Mouse (Mus musculus) CH12.LX (cell line): Measurements from ENCODE around the gene Ttll5. TPM values are rescaled to one million over a fixed set of nuclear protein-coding genes. Genes with fewer than 3 reads are reported as not detected.

Source experiments
- DNase-seq: peaks from one replicate; pipeline ENCODE4 v3.0.0-alpha.2; 2013; ENCODE audit errors: extremely low read depth
- H3K27ac ChIP-seq: 2 replicates; pipeline ENCODE4 v1.5.1; 2012; ENCODE audit warnings: low read depth, mild to moderate bottlenecking, control low read depth, moderate library complexity; ENCODE audit not compliant: insufficient read depth
- H3K27me3 ChIP-seq: replicated peaks from 2 replicates; pipeline ENCODE3; 2012; ENCODE audit warnings: inconsistent platforms
- H3K36me3 ChIP-seq, 2 experiments: replicated peaks in 1 of 2; 2 replicates each; pipeline versions ENCODE3 to v1.6.1; 2012; ENCODE audit warnings: inconsistent platforms in 1 of 2, low read length in 1 of 2, mild to moderate bottlenecking in 1 of 2, mixed read lengths in 1 of 2, moderate library complexity in 1 of 2; ENCODE audit not compliant: control insufficient read depth in 1 of 2, insufficient read depth in 1 of 2
- H3K4me1 ChIP-seq, 2 experiments: 2 replicates each; pipeline ENCODE4 v1.6.1; 2012; ENCODE audit warnings: inconsistent platforms in 1 of 2, moderate library complexity in 1 of 2; ENCODE audit not compliant: insufficient read depth in 2 of 2, control insufficient read depth in 1 of 2
- H3K4me2 ChIP-seq: 2 replicates; pipeline ENCODE4 v1.6.1; 2012; ENCODE audit warnings: low read depth, mild to moderate bottlenecking, control low read depth; ENCODE audit not compliant: poor library complexity, insufficient read depth, severe bottlenecking
- H3K4me3 ChIP-seq, 3 experiments: fragments of 150-350 bp in 1 of 3; sonication (generic) in 1 of 3; replicated peaks in 1 of 3; 2 replicates each; pipeline versions ENCODE3 to v1.5.1; 2011 to 2012; ENCODE audit warnings: low read depth in 2 of 3, low read length in 2 of 3, mild to moderate bottlenecking in 2 of 3, moderate library complexity in 2 of 3, control low read depth in 1 of 3, improper control_type of control experiment in 1 of 3, inconsistent platforms in 1 of 3, mixed read lengths in 1 of 3; ENCODE audit not compliant: poor library complexity in 1 of 3
- H3K79me2 ChIP-seq: replicated peaks from 2 replicates; pipeline ENCODE4 v1.6.1; 2012; ENCODE audit warnings: mild to moderate bottlenecking, moderate library complexity; ENCODE audit not compliant: control insufficient read depth, poor library complexity, insufficient read depth, severe bottlenecking; ENCODE audit errors: extremely low read depth
- H3K9ac ChIP-seq: 2 replicates; pipeline ENCODE4 v1.6.1; 2012; ENCODE audit warnings: low read depth, mild to moderate bottlenecking, control low read depth, moderate library complexity; ENCODE audit not compliant: insufficient read depth
- H3K9me3 ChIP-seq: replicated peaks from 2 replicates; pipeline ENCODE3; 2012; ENCODE audit warnings: low read length, inconsistent platforms, mixed read lengths
- CHD1 ChIP-seq: IDR thresholded peaks from 2 replicates; pipeline ENCODE4 v1.6.1; 2012; ENCODE audit warnings: low read depth, low read length, improper control_type of control experiment, inconsistent platforms
- CHD2 ChIP-seq: IDR thresholded peaks from 2 replicates; pipeline ENCODE4 v1.6.1; 2011; ENCODE audit warnings: low read length, improper control_type of control experiment
- ELF1 ChIP-seq: IDR thresholded peaks from 2 replicates; pipeline ENCODE4 v1.6.1; 2014; ENCODE audit warnings: low read depth, mild to moderate bottlenecking, inconsistent platforms, low read length, improper control_type of control experiment
- EP300 ChIP-seq: IDR thresholded peaks from 2 replicates; pipeline ENCODE4 v1.6.1; 2011; ENCODE audit warnings: low read length, improper control_type of control experiment
- GABPA ChIP-seq: IDR thresholded peaks from 2 replicates; pipeline ENCODE4 v1.6.1; 2012; ENCODE audit warnings: low read depth, low read length, improper control_type of control experiment, inconsistent platforms; ENCODE audit not compliant: insufficient replicate concordance
- JUND ChIP-seq: conservative IDR thresholded peaks from 2 replicates; pipeline ENCODE4 v1.6.1; 2011; ENCODE audit warnings: low read depth, low read length, improper control_type of control experiment
- MAFK ChIP-seq: IDR thresholded peaks from 2 replicates; pipeline ENCODE4 v1.6.1; 2011; ENCODE audit warnings: low read length, improper control_type of control experiment; ENCODE audit not compliant: insufficient replicate concordance
- MAX ChIP-seq: IDR thresholded peaks from 2 replicates; pipeline ENCODE4 v1.6.1; 2011; ENCODE audit warnings: low read length, improper control_type of control experiment
- MEF2A ChIP-seq: IDR thresholded peaks from 2 replicates; pipeline ENCODE4 v1.6.1; 2014; ENCODE audit warnings: low read depth, mild to moderate bottlenecking, inconsistent platforms, low read length, improper control_type of control experiment, borderline replicate concordance
- POLR2A ChIP-seq: IDR thresholded peaks from 2 replicates; pipeline ENCODE4 v1.6.1; 2011; ENCODE audit warnings: low read depth, mild to moderate bottlenecking, improper control_type of control experiment, low read length
- RCOR1 ChIP-seq: conservative IDR thresholded peaks from 2 replicates; pipeline ENCODE4 v1.6.1; 2012; ENCODE audit warnings: low read depth, mild to moderate bottlenecking, inconsistent platforms, low read length, improper control_type of control experiment
- TBP ChIP-seq: conservative IDR thresholded peaks from 2 replicates; pipeline ENCODE4 v1.6.1; 2011; ENCODE audit warnings: low read depth, low read length, improper control_type of control experiment
- TCF12 ChIP-seq: IDR thresholded peaks from 2 replicates; pipeline ENCODE4 v1.6.1; 2014; ENCODE audit warnings: low read depth, mild to moderate bottlenecking, inconsistent platforms, low read length, improper control_type of control experiment
- USF1 ChIP-seq: IDR thresholded peaks from 2 replicates; pipeline ENCODE4 v1.6.1; 2014; ENCODE audit warnings: low read depth, mild to moderate bottlenecking, inconsistent platforms, low read length, improper control_type of control experiment
- USF2 ChIP-seq: conservative IDR thresholded peaks from 2 replicates; pipeline ENCODE4 v1.6.1; 2011; ENCODE audit warnings: low read depth, low read length, improper control_type of control experiment
- ZC3H11A ChIP-seq: IDR thresholded peaks from 2 replicates; pipeline ENCODE4 v1.6.1; 2012; ENCODE audit warnings: low read depth, mild to moderate bottlenecking, inconsistent platforms, low read length, improper control_type of control experiment
- ZKSCAN1 ChIP-seq: IDR thresholded peaks from 2 replicates; pipeline ENCODE4 v1.6.1; 2012; ENCODE audit warnings: low read depth, inconsistent platforms, low read length, improper control_type of control experiment, borderline replicate concordance
- ZMIZ1 ChIP-seq: IDR thresholded peaks from 2 replicates; pipeline ENCODE4 v1.6.1; 2012; ENCODE audit warnings: low read depth, mild to moderate bottlenecking, inconsistent platforms, low read length, improper control_type of control experiment
- dilution Hi-C: fragments of 300-500 bp; cut with MboI; formaldehyde crosslinking; loops from 2 replicates; pipeline ENCODE4 v1.14.3; 2020; ENCODE audit warnings: low sequenced_read_pairs; ENCODE audit not compliant: extremely low pct_unique_long_range_greater_than_20kb, extremely low pct_ligation_motif_present
- in situ Hi-C: fragments of 300-500 bp; cut with MboI; formaldehyde crosslinking; loops from 3 replicates; pipeline ENCODE4 v1.14.3; 2019; ENCODE audit warnings: low sequenced_read_pairs, low pct_ligation_motif_present, low pct_unique_long_range_greater_than_20kb, mixed read lengths
- polyA plus RNA-seq: library from polyadenylated mRNA; unstranded; fragments of >175 nt; gene quantifications from 2 replicates; pipeline ENCODE4 v1.2.1, GENCODE M21; 2012; ENCODE audit warnings: low read depth; ENCODE audit not compliant: insufficient read length
- total RNA-seq, 2 experiments: library from RNA; depleted of rRNA; stranded (reverse); fragments of 300-350 nt in 1 of 2; fragments of >200 nt in 1 of 2; gene quantifications; 2 replicates each; pipeline ENCODE4 v1.2.3; 2012 to 2014

The Ttll5 gene
- total and polyA plus RNA-seq, 3 experiments: 5.7 to 14.0 (median 8.7) TPM

DNA sequence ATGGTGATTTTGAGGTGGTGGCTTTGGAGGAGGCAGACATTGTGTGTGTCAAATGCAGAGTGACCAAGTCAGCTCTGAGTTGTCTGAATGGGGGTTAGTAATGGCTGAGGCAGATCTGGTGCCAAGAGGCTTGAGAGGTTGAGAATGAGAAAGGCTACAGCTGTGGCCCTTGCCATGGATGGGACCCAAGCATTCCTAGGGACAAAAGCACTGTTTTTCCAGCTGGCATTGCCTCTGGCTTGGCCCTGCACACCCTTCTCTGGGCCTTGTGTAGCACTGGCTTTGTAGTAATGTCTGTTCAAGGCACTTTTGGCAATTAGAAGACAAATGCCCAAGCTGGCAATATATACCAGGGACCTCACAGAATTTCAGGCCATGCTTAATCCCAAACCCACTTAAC lies 13.5 kb upstream of the Ttll5 start:
- Histone ChIP-seq H3K27me3 (no peaks in the 10 kb centered on the region), H3K27ac (no peak overlapping the region), H3K79me2 (no peaks in the 10 kb centered on the region), H3K4me1 (no peaks in the 10 kb centered on the region), H3K4me3 (no peak overlapping the region), H3K36me3 (peaks cover 38 to 58% of the 10 kb centered on the region in 2 experiments), H3K9me3 (no peaks in the 10 kb centered on the region), H3K4me2 (no peak overlapping the region), H3K9ac (no peak overlapping the region)
- TF ChIP-seq MEF2A: no peak
- TF ChIP-seq CHD1: no peak
- no peak for TF ChIP-seq MAFK
- no peak for TF ChIP-seq EP300
- no peak for TF ChIP-seq MAX
- TF ChIP-seq JUND: no peak
- TF ChIP-seq GABPA: no peak
- TF ChIP-seq ELF1: no peak
- no peak for TF ChIP-seq USF2
- TF ChIP-seq POLR2A: no peak
- no peak for TF ChIP-seq ZC3H11A
- no peak for TF ChIP-seq ZMIZ1
- TF ChIP-seq CHD2: no peak
- no peak for TF ChIP-seq TBP
- TF ChIP-seq ZKSCAN1: no peak
- TF ChIP-seq USF1: no peak
- in situ Hi-C loops (no loop called here), dilution Hi-C loops (no loop called here)
- no peak for DNase-seq

DNA sequence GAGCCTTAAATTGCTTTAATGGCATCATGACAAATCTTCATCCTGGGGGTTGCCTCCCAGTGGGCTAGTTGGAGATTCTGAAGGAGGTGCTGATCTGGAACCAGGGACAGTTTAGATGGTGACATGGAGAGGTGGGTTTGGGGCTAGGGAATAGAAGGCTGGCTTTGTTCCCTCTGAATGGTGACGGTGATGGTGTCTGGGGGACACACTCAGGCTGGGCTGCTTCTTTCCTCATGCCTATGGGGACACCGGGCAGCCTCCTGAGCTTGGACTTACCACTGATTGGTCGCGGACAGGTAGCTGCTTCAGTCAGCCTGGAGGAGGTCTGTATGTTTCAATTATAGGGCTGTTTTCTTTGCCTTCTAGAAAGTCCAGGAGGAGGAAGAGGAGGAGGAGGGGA lies 12.8 kb upstream of the Ttll5 start:
- no peak overlapping the region for H3K27ac ChIP-seq
- H3K79me2 ChIP-seq: no peaks in the 10 kb centered on the region
- no peak overlapping the region for H3K4me2 ChIP-seq
- TF ChIP-seq MAFK (no peak), RCOR1 (no peak), TCF12 (no peak)
- peaks cover 44 to 66% of the 10 kb centered on the region in 2 experiments for H3K36me3 ChIP-seq
- DNase-seq: no peak
- H3K4me3 ChIP-seq: no peak overlapping the region
- dilution Hi-C loops (no loop called here), in situ Hi-C loops (no loop called here)
- H3K4me1 ChIP-seq: no peaks in the 10 kb centered on the region
- H3K27me3 ChIP-seq: no peaks in the 10 kb centered on the region
- no peaks in the 10 kb centered on the region for H3K9me3 ChIP-seq
- H3K9ac ChIP-seq: no peak overlapping the region
